Mouse (Mus musculus) brain, embryonic 14.5 days (tissue): ENCODE results near the gene Rbms1.

Experiments used
- CTCF ChIP-seq: fragments of 200-500 bp; IDR thresholded peaks from 2 replicates; pipeline ENCODE4 v1.5.1; 2012; ENCODE audit warnings: inconsistent platforms, mild to moderate bottlenecking, moderate library complexity, borderline replicate concordance; ENCODE audit not compliant: insufficient read depth, insufficient read length; ENCODE audit errors: extremely low read depth
- POLR2A ChIP-seq: fragments of 200-500 bp; IDR thresholded peaks from 2 replicates; pipeline ENCODE4 v1.6.1; 2012; ENCODE audit warnings: mild to moderate bottlenecking, inconsistent platforms, borderline replicate concordance; ENCODE audit not compliant: poor library complexity, insufficient read depth, insufficient read length, severe bottlenecking; ENCODE audit errors: extremely low read depth

GRCm38 (mm10) chr2:60756218-60756617 lies 206.8 kb downstream of the Rbms1 start:
- TF ChIP-seq CTCF (no peak), POLR2A (no peak)
